Mouse (Mus musculus) stomach, postnatal 0 days (tissue): ENCODE data around the gene Enoph1. TPM values are rescaled to one million over a fixed set of nuclear protein-coding genes. Genes with fewer than 3 reads are reported as not detected.

Experiments
- ATAC-seq: fragments of 200-750 bp; cut with Nextera tagmentation; 2 replicates; pipeline ENCODE4 v1.8.0; 2017; ENCODE audit not compliant: low FRiP score, low TSS enrichment
- DNase-seq: peaks from one replicate; pipeline ENCODE4 v3.0.0-alpha.2; 2016; ENCODE audit warnings: low spot score
- H3K27ac ChIP-seq: fragments of 300-500 bp; sonication (generic); replicated peaks from 2 replicates; pipeline ENCODE4 v1.5.1; 2014; ENCODE audit warnings: mild to moderate bottlenecking, control low read depth
- H3K27me3 ChIP-seq: fragments of 300-500 bp; sonication (generic); 2 replicates; pipeline ENCODE4 v1.6.1; 2014; ENCODE audit warnings: low read length; ENCODE audit not compliant: control insufficient read depth, insufficient read depth
- H3K36me3 ChIP-seq: fragments of 300-500 bp; sonication (generic); 2 replicates; pipeline ENCODE4 v1.6.1; 2014; ENCODE audit warnings: low read length, mixed read lengths; ENCODE audit not compliant: control insufficient read depth, insufficient read depth
- H3K4me1 ChIP-seq: fragments of 300-500 bp; sonication (generic); replicated peaks from 2 replicates; pipeline ENCODE4 v1.6.1; 2014; ENCODE audit warnings: antibody characterized with exemption; ENCODE audit not compliant: control insufficient read depth, insufficient read depth
- H3K4me2 ChIP-seq: fragments of 300-500 bp; sonication (generic); replicated peaks from 2 replicates; pipeline ENCODE4 v1.6.1; 2014; ENCODE audit warnings: low read depth, mild to moderate bottlenecking, control low read depth, moderate library complexity
- H3K4me3 ChIP-seq: fragments of 300-500 bp; sonication (generic); 2 replicates; pipeline ENCODE4 v1.5.1; 2014; ENCODE audit warnings: low read depth, low read length, control low read depth
- H3K9ac ChIP-seq: fragments of 300-500 bp; sonication (generic); 2 replicates; pipeline ENCODE4 v1.6.1; 2014; ENCODE audit warnings: mild to moderate bottlenecking, low read length, control low read depth, mixed read lengths
- H3K9me3 ChIP-seq: fragments of 300-500 bp; sonication (generic); 2 replicates; pipeline ENCODE4 v1.6.1; 2016; ENCODE audit warnings: low read length; ENCODE audit not compliant: control insufficient read depth
- CTCF ChIP-seq: IDR thresholded peaks from 2 replicates; pipeline ENCODE4 v1.5.1; 2016; ENCODE audit warnings: antibody characterized with exemption, low read depth, mild to moderate bottlenecking, moderate library complexity
- EP300 ChIP-seq: optimal IDR thresholded peaks from 2 replicates; pipeline ENCODE3; 2016; ENCODE audit warnings: antibody characterized with exemption
- WGBS: fragments of 180-500 bp; shearing (Covaris S2); extraction: QIAGEN DNeasy Blood & Tissue Kit; methylation state at CpG from one replicate; pipeline ENCODE4 v1.1.7; 2014; 5-methylcytosine and 5-hydroxymethylcytosine counted together
- polyA plus RNA-seq: library from polyadenylated mRNA; unstranded; fragments of >200 nt; fragmentation: Nextera tagmentation; extraction: Ambion mirVana; gene quantifications from 2 replicates; pipeline ENCODE4 v1.2.1, GENCODE M21; 2015

The Enoph1 gene
- polyA plus RNA-seq, 1 experiment from 2014 or later: 23.4 TPM

GRCm38 (mm10) chr5:100047143-100047640 is 7.4 kb downstream of the Enoph1 start:
- H3K4me1 ChIP-seq: peaks cover 2% of the 10 kb centered on the region; the same call in 1 of the 2 replicates
- no peak for TF ChIP-seq CTCF
- TF ChIP-seq EP300: no peak
- no peak overlapping the region for H3K4me3 ChIP-seq
- no peak overlapping the region for H3K4me2 ChIP-seq
- no peak for DNase-seq
- no peaks in the 10 kb centered on the region for H3K27me3 ChIP-seq
- no peak for ATAC-seq
- WGBS: 55% methylated on average over 8 of the region's 8 CpGs
- no peaks in the 10 kb centered on the region for H3K9me3 ChIP-seq
- 0 out of 2 replicates have a peak overlapping the region, but pooled peaks have one; percentile 24 for H3K27ac ChIP-seq
- no peak overlapping the region for H3K9ac ChIP-seq
- no peaks in the 10 kb centered on the region; the same call in 1 of the 2 replicates for H3K36me3 ChIP-seq

GRCm38 (mm10) chr5:100047871-100048270 is 8.1 kb downstream of the Enoph1 start:
- TF ChIP-seq CTCF (no peak), EP300 (no peak)
- Histone ChIP-seq H3K9ac (no peak overlapping the region), H3K4me2 (no peak overlapping the region), H3K27me3 (no peaks in the 10 kb centered on the region), H3K9me3 (no peaks in the 10 kb centered on the region), H3K4me1 (peaks cover 2% of the 10 kb centered on the region; the same call in 1 of the 2 replicates), H3K4me3 (no peak overlapping the region), H3K36me3 (no peaks in the 10 kb centered on the region; the same call in 1 of the 2 replicates), H3K27ac (peak overlapping the region; percentile 24; the same call in 1 of the 2 replicates)
- WGBS: 42% methylated on average over 7 of the region's 7 CpGs
- ATAC-seq (peak; percentile 69), DNase-seq (peak; percentile 58)

- no peaks in the 10 kb centered on the region for H3K27me3 ChIP-seq
- no peak overlapping the region for H3K4me3 ChIP-seq
- H3K4me1 ChIP-seq: no peaks in the 10 kb centered on the region
- no peak overlapping the region for H3K9ac ChIP-seq
- no peaks in the 10 kb centered on the region for H3K9me3 ChIP-seq
- H3K4me2 ChIP-seq: no peak overlapping the region
- no peak overlapping the region for H3K27ac ChIP-seq
- DNase-seq (no peak), ATAC-seq (no peak)
- TF ChIP-seq EP300 (no peak), CTCF (peak; percentile 32; the same call in 1 of the 2 replicates)
- H3K36me3 ChIP-seq: no peaks in the 10 kb centered on the region; the same call in 1 of the 2 replicates
- 94% methylated on average over 3 of the region's 3 CpGs for WGBS
Observed at GRCm38 (mm10) chr5:100049904-100050303, 10.1 kb downstream of the Enoph1 start.

- Histone ChIP-seq H3K27ac (no peak overlapping the region), H3K27me3 (no peaks in the 10 kb centered on the region), H3K4me2 (no peak overlapping the region), H3K36me3 (no peaks in the 10 kb centered on the region; the same call in 1 of the 2 replicates), H3K9ac (no peak overlapping the region), H3K4me3 (no peak overlapping the region), H3K9me3 (no peaks in the 10 kb centered on the region), H3K4me1 (no peaks in the 10 kb centered on the region; the same call in 1 of the 2 replicates)
- TF ChIP-seq CTCF (no peak), EP300 (no peak)
- ATAC-seq (no peak), DNase-seq (no peak)
- 85% methylated on average over 7 of the region's 7 CpGs for WGBS
Observed at GRCm38 (mm10) chr5:100052728-100053127, 12.9 kb downstream of the Enoph1 start.

- H3K27me3 ChIP-seq: no peaks in the 10 kb centered on the region
- H3K9ac ChIP-seq: no peak overlapping the region
- peaks cover 4% of the 10 kb centered on the region; the same call in 1 of the 2 replicates for H3K36me3 ChIP-seq
- H3K27ac ChIP-seq: no peak overlapping the region
- no peak overlapping the region for H3K4me3 ChIP-seq
- TF ChIP-seq EP300 (no peak), CTCF (no peak)
- WGBS: 70% methylated on average over 11 of the region's 11 CpGs
- no peaks in the 10 kb centered on the region; the same call in 1 of the 2 replicates for H3K4me1 ChIP-seq
- no peak overlapping the region for H3K4me2 ChIP-seq
- H3K9me3 ChIP-seq: no peaks in the 10 kb centered on the region
- DNase-seq (no peak), ATAC-seq (no peak)
Observed at GRCm38 (mm10) chr5:100054807-100055547, 15.2 kb downstream of the Enoph1 start.

GRCm38 (mm10) chr5:100055866-100056369 is 16.1 kb downstream of the Enoph1 start:
- no peaks in the 10 kb centered on the region; the same call in 1 of the 2 replicates for H3K4me1 ChIP-seq
- ATAC-seq: no peak
- DNase-seq: no peak
- H3K4me3 ChIP-seq: no peak overlapping the region
- peaks cover 6% of the 10 kb centered on the region for H3K36me3 ChIP-seq
- WGBS: 57% methylated on average over 5 of the region's 5 CpGs
- H3K4me2 ChIP-seq: no peak overlapping the region
- no peak overlapping the region for H3K27ac ChIP-seq
- H3K9ac ChIP-seq: no peak overlapping the region
- no peaks in the 10 kb centered on the region for H3K27me3 ChIP-seq
- TF ChIP-seq EP300 (no peak), CTCF (no peak)
- H3K9me3 ChIP-seq: no peaks in the 10 kb centered on the region
